Mouse (Mus musculus) gastrocnemius, postnatal 10 days (tissue): ENCODE measurements around the gene Kctd14. TPM values are rescaled to one million over a fixed set of nuclear protein-coding genes. Genes with fewer than 3 reads are reported as not detected.
"Not testable (repeated sequence)": the region's sequence is repeated elsewhere in the genome, so short reads cannot be mapped to it uniquely, and the experiment has no call there.

Source experiments
- DNase-seq: peaks from one replicate; pipeline ENCODE4 v3.0.0; 2021; ENCODE audit warnings: mixed read lengths
- long read RNA-seq, 2 experiments: library from polyadenylated mRNA; stranded (forward); transcript quantifications; one replicate each; pipeline ENCODE4 v2.0.0; 2021
- total RNA-seq, 2 experiments: library from RNA; stranded (reverse); gene quantifications; 2 replicates each; pipeline ENCODE4 v1.2.3; 2021

Gene Kctd14
- 1 to 10 TPM in 1 of 2 experiments, under 1 TPM in 1; 0.54 to 1.3 TPM for total RNA-seq
- long read RNA-seq, experiment 1, partial matches to known transcripts = 0 of 1 reads
- long read RNA-seq, experiment 1, other reads (novel, unspliced or antisense) = 0 of 1 reads
- long read RNA-seq, experiment 2, partial matches to known transcripts = 0 of 1 reads
- long read RNA-seq, experiment 2, other reads (novel, unspliced or antisense) = 1 of 1 reads

DNA sequence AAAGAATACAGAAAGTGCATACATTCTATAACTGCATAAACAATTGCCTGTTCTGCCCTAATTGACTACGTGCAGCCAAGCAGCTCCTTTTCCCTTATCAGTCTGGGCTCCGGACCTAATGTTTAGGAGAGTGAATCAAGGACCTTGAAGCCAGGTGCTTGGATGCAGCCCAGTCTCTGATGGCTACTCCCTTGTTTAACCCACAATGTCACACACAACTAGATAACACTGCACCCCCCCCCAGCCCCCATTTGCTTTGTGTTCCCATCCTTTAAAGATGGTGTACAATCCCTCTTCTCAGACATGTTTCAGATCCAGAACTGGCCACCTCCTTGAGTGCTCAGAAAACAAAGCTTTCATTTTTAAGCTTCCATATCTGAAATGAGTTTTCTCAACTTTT lies at the start of gene Kctd14:
Kctd14 (plus strand) TSS at position 301 of the 400 bp plus-strand sequence.
- DNase-seq = not testable (repeated sequence)

DNA sequence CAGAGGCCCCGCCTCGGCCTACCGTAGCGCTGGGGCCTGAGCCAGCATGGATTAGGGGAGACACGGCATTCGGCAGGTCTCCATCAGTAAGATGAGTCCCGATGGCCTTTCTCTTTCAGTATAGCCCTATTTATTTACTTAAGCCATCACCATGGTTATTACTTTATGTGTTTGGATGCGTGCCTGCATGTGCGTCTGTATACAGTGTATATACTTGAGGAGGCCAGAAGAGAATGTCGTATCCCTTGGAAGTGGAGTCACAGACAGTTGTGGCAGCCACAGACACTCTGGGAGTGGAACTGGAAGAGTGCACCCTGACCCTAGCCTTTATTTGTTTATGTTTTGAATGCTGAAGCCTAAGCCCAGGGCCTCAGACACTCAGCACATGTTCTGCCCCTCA lies 44.0 kb upstream of the Kctd14 start:
- no peak for DNase-seq

DNA sequence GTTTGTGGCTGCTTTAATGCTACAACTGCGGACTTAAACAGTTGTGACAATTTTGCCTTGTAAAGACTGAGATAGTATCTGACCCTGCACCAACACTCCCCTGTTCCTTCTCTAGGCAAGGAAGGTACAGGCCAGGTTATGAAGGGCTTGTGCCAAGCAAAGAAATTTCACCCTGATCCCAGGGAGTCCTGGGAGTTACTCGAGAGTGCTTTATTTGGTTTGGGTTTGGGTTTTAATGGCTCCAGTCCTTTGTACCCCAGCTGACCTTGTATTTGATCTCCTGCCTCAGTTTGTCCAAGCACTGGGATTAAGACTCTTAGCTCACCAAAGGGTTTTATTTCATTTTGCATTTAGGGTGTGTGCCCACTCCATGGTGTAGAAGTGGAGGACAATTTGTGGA lies 40.0 kb upstream of the Kctd14 start:
- no peak for DNase-seq

DNA sequence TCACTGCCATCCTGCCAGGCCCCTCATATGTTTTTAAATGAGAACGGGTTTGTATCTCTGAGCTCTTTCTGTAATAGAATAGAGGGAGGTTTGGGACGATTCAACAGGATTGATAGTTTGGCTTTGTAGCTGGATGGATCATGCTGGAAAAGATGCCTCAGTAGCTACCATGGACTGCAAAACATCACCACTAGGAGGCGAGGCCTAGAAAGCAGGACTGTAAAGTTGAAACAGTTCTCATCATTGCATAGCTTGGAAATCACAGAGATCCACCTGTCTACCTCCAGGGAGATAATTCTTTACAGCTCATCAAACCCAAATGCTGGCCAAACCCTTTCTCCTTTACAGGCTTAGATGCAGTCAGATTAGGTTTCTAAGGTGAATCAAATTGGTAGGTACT lies 39.5 kb upstream of the Kctd14 start:
- DNase-seq = no peak

DNA sequence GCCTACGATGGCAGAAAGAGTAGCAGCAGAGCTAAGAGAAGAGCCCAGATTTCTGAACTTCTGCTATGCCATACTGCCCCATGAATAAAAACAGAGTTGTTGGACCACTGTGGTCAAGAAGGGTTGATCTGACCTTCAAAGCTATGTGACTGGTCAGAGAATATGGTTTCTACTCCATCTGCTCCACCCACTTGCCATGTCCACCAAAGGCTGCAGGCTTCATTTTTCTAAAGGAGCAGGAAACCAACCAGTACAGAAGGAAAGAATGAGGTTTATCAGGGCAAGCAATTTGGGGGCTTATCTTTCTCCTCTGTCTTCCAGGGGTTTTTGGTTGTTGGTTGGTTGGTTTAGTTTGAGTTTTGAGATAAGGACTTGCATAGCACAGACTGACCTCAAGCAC lies 37.1 kb upstream of the Kctd14 start:
- DNase-seq = no peak

DNA sequence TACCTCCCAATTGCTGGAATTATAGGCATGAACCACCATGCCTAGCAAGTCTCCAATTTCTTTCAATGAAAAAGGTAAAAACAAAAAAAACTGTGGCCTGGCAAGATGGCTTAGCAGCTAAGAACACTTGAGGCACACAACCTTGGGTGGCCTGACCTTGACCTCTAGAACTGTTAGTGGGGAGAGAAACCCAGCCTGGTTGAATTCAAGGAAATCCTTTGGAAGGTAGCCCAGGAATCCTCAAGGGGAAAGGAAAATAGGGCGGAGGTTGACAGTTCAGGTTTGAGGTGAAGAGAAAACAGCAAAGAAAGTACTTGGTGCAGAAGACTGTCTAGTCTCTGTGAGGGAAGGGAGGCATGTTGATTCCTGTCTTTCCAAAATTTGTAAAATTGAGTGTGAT lies 36.7 kb upstream of the Kctd14 start:
- DNase-seq = no peak

DNA sequence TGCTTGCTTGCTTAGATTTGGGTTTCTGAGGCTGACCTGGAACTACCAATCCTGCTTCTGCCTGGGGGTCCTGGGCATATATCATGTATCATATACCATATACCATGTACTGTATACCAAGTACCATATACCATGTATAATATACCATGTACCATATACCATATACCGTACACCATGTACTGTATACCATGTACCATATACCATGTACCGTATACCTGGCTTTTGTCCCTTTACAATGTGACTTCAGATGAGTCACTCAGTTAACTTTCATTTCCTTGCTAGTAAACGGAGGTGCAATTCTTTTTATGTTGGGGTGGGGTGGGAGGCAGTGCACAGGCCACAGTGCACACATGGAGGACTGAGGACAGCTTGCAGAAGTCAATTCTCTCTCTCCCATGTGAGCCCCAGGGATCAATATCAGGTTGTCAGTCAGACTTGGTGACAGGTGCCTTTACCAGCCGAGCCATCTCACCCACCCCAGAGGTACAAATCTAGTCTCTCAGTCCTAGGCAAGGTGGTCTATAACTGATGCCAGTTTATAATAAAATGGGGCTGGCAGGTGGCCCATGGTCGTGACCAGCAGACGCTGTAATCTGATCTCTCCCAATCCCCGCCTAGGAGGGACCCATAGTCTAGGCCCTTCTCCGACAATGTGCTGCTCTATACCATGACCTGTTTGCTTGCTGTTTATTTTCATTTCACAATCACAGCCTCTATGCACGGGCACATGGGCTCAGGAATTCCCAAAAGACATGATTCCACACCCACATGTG lies 36.0 kb upstream of the Kctd14 start:
- no peak for DNase-seq

DNA sequence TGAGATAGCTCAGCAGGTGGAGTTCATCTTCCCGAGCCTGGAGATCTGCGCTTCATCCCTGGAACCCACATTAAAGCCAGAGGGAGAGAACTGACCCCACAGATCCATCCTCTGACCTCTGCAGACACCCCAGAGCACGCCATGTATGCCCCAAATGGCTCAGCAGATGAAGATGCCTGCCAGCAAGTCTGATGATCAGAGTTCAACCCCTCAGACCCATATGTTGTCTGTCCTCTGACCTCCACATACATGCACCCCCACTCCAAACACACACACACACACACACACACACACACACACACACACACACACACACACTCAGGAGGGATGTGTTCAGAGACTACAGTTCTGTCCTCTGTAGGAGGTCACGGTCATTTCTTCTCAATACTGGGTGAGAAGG lies 34.6 kb upstream of the Kctd14 start:
- no peak for DNase-seq

DNA sequence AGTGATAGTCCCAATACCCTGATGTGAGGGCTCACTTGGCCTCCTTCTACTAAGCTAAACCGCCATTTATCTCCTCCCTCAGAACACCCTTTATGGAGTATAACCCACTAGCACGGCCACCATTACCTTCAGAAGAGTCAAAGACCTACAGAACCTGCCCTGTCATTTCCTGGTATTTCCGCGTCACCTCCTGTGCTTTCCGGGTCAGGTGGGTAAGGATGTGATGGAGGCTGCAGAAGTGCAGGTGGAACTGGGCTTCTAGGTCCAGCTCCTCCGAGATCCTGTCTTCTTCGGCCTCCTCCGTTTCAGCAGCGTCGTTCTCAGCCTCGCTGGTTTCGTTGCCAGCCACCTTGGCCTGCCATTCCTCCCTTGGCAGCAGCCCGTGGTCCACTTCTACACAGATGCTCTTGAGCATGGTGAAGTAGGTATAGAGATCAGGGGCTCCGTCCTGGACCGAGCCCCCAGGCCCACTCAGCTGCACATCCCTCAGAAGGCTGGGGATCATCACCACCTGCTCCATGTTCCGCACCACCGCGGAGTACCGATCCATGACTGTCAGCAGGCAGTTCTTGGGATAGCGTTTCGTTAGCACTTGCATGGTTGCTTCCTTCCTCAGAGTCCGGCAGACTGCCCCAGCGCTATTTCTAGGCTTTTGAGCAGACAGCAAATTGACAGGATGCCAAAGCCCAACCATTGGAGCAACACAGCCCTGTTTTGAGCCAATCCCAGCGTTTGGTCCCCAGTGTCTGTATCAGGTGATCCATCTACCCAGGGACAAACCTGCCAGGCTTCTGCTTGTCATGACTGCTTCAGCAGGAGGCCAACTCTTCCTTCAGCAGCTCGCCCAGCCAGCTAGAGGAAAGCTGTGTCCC lies 34.0 kb upstream of the Kctd14 start, which contains the start of gene Thrsp:
Thrsp (minus strand) TSS at position 825 of the 872 bp plus-strand sequence.
- DNase-seq = peak; percentile 68

DNA sequence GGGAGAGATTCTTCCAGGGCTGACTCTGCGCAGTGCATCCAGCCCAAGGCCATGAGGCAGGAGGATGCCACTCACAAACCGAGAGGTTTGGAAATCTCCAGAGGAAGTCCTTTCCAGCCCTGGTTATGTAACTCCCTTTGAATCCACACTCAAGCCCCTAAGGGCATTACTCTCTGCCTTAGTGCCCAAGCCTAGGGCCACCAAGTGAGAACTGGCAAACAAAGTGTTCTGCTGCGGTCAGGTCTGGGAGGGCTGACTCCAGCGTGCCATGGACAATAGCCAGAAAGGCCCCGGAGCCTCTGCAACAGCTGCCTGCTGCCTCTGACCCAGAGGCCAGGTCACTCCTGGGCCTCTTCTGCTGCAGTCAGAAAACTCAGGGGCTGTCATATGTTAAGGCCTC lies 32.4 kb upstream of the Kctd14 start:
- peak; percentile 57 for DNase-seq

DNA sequence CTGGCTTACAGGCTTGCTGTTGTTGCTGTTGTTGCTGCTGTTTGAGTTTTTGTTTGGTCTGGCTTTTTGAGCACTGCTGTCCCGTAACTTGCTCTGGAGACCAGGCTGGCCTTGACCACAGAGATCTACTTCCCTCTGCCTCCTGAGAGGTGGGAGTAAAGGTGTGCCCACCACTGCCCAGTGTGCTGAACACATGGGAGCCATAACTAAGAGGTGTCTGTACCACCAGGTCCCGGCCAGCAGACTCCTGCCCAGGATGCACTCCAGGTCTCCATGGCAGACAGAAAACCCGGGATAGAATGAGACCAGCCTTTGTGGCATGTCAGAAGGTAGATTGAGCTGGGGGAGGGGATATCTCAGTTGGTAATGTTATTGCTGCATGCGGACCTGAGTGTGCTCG lies 32.0 kb upstream of the Kctd14 start:
- DNase-seq = no peak

DNA sequence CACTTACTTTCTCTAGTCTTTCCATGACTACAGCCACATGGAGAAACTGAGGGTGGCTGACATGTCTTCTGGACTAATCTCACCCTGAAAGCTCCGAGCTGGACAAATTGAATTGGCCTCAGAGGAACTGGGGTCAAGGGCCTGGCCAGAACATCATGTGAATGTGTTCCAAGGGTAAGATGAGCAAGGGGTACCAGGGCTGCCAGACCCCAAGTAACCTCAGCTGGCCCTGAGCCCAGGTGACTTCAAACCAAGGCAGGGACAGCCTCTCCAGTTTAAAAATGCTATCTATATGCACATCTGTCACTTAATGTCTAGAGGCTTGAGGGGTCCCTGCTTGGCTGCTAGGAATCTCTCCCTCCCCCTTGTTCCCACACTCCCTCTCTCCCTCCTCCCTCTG lies 30.7 kb upstream of the Kctd14 start:
- peak; percentile 32 for DNase-seq

DNA sequence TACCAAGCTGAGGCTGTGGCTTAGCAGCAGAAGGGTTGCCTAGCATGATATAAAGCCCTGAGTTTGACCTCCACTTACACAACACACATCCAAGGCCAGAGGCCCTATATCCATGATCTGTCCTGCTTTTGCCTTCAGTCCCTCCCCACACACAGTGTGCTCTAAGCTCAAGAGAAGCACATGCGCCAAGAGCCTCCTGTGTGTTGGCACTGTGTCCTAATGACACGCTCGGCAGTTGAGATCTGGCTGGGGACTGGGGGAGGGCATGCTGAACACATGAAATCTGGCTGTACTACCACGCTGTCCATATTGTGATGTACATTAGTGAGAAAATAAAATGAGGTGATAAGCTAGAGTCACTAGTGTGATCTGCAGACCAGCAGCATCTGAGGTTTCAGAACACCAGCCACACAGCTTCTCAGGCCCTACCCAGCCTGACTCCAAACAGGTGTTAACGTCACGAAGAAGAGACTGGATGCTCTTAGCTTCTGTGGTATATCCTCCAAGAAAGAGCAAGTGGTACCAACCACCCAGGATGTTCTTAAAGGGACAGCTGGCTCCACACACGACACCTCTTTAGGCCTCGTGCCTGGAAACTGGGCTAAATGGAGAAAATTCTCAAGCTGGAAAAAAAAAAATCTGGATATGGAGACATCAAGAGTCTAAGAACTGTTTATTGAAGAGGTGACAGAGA lies 30.0 kb upstream of the Kctd14 start:
- peak; percentile 34 for DNase-seq

DNA sequence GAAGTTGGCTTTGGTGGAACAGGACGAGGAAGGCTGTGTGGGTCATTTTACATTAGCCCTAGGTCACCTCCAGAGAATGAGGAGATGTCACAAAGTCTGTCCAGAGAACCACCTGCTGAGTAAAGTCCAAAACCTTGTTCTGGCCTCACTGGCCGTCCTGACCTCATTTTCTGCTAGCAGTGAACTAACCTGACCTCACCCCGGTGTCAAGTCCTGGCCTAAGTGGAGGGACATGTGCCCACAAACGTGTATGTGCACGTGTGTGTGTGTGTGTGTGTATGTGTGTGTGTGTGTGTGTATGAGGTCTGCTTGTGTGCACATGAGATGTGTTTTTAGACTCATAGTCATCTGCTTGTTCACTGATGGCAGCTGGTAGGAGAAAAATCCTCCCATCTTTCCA lies 27.4 kb upstream of the Kctd14 start:
- no peak for DNase-seq

DNA sequence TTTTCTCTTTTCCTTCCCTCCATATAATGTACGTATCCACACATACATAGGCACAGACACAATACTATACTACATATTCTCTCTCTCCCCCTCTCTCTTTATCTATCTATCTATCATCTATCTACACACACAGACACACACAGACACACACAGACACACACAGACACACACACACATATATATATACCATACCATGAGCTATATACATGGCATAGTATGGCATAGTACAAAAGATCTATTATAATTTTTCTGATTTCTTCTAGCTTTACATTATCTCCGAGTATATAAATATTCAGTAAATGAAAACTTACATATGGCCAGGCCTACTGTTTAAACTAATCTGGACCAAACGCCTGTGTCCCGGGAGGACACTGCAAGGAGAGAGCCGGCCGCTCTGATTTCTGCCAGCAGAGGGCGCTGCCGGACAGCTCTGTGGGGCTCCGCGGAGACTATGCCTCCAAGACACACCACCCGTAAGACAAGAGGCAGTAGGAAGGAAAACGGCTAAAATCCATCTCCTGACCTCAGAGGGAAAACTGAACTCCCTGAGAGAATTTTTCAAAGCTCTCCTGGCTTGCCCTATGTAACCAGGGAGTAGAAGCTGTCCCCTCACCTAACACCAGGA lies 26.4 kb upstream of the Kctd14 start:
- peak; percentile 98 for DNase-seq

DNA sequence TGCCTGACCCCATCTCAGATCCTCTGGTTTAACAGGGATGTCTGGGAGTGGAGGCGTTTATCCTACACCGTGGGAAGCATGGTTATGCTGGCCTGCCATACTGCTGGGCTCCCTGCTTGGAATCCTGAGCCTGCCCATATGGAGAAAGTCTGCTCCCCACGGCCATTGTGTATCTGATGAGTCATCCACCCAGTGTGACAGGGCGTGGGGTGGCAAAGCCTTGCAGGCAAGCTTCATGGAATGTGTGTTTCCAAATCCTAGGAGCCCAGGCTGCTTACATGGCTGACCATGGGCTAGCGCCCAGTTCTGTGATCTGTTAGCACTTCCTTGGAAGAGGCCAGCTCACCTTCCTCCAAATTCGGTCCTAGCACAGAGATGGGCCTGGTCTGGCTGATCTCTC lies 24.6 kb upstream of the Kctd14 start:
- DNase-seq = no peak

DNA sequence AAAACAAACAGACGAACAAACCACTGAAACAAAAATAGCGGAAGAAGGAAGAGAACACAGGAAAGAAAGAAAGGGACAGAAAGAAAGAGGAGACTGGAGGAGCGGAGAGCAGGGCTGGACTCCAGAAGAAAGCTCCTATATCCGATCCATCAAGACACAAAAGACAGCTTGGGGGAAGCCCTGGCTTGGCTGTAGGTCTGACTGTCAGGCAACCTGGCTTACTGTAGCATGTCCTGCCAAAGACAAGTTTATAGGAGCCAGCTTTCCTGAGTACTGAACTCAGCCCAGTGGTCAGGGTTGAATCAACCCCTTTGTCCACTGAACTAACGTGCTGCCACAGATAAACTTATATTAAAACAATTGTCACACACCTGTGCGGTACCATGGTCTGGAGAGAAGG lies 23.8 kb upstream of the Kctd14 start:
- no peak for DNase-seq

DNA sequence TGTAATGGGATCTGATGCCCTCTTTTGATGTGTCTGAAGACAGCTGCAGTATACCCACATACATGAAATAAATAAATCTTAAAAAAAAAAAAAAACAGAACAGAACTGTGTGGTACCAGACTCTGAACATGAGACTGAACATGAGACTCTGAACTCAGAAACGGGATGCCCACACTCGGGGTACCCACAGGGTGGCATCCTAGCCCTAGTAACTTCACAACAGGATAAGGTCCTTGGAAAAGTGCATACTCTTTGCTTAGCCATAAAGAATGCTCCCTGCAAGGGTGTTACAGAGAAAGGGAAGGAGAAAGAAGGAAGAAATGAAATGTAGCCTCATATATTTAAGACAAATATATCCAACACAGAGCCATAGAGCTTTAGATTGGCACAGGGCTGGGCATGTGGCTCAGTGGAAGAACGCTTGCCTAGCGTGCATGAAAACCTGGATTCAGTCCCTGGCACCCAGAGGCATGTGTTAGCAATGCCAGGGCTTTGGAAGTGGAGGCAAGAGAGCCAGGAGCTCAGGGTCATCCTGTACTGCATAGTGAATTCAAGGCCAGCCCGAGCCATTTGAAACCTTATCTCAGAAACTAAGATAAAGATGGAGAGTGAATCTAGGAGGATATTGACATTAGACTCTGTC lies 23.2 kb upstream of the Kctd14 start:
- no peak for DNase-seq

DNA sequence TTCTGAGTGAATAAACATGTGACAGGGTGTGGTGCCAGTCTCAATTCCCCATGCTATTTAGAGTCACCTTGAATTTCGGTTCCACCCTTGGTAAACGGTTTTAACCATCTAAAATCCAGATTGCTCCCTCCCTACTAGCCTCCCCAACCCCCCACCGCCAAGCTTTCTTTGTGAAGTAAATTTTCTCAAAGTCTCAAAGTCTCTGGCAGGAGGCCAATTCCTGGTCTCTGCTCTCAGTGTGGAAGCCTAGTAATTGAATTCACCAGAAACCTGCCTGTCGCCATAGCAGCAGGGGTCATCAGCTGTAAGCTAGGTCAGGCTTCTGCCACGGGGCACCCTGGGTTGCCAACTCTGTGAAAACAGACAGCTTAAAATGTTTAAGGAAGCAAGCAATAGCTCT lies 21.4 kb upstream of the Kctd14 start:
- DNase-seq = no peak

DNA sequence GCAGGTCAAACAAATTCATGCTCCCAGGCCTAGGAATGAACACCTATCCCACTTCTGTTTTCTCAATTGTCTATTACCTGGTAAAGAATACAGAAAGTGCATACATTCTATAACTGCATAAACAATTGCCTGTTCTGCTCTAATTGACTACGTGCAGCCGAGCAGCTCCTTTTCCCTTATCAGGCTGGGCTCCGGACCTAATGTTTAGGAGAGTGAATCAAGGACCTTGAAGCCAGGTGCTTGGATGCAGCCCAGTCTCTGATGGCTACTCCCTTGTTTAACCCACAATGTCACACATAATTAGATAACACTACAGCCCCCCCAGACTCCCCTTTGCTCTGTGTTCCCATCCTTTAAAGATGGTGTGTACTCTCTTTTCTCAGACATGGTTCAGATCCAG lies 17.6 kb upstream of the Kctd14 start:
- not testable (repeated sequence) for DNase-seq

DNA sequence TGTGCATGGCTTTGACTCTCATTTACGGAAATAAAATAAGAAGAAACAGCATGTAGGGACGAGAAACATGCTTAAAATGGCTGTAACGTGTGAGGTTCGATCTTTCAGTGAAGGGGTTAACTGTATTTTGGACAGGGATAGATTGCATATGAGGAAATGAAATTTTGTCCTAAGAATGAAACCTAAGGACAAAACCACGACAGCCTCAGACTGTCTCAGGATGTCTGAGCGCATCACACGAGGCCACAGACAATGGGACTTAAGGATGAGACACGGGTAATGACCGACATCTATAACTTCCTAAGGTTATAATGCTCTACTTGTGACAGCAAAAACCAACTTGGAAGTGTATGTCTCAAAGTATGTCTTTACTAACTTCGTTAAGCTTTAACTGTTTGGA lies 16.6 kb upstream of the Kctd14 start:
- DNase-seq = no peak
